Mouse (Mus musculus): ENCODE results near the gene Arhgap10. TPM values are rescaled to one million over a fixed set of nuclear protein-coding genes. Genes with fewer than 3 reads are reported as not detected.

Gene Arhgap10
- total and polyA plus RNA-seq, 3 experiments = 2.7 to 5.9 (median 4.8) TPM

- Histone ChIP-seq H3K27ac (ENCODE audit: insufficient read depth, low read depth) (no peak overlapping the region), H3K9ac (ENCODE audit: insufficient read depth, low read depth) (no peak overlapping the region), H3K4me1 (ENCODE audit: control insufficient read depth in 1 of 2, insufficient read depth in 2 of 2) (peaks cover 0 to 7% of the 10 kb centered on the region in 2 experiments; a peak in 2 of 4 replicates), H3K9me3 (replicated peaks; ENCODE audit: low read length) (no peaks in the 10 kb centered on the region), H3K27me3 (replicated peaks) (no peaks in the 10 kb centered on the region), H3K4me3 (replicated peaks in 1 of 3; ENCODE audit: low read depth in 2 of 3, low read length in 2 of 3, poor library complexity in 1 of 3) (no peak overlapping the region), H3K79me2 (replicated peaks; ENCODE audit: control insufficient read depth, extremely low read depth, insufficient read depth, poor library complexity, severe bottlenecking) (no peaks in the 10 kb centered on the region), H3K36me3 (replicated peaks in 1 of 2; ENCODE audit: control insufficient read depth in 1 of 2, insufficient read depth in 1 of 2, low read length in 1 of 2) (peaks cover 0 to 1% of the 10 kb centered on the region in 2 experiments), H3K4me2 (ENCODE audit: insufficient read depth, low read depth, poor library complexity, severe bottlenecking) (no peak overlapping the region)
- no peak for DNase-seq (ENCODE audit: extremely low read depth)
- in situ Hi-C loops (cut with MboI; ENCODE audit: low pct_ligation_motif_present, low pct_unique_long_range_greater_than_20kb, low sequenced_read_pairs) (no loop called here), dilution Hi-C loops (cut with MboI; ENCODE audit: extremely low pct_ligation_motif_present, extremely low pct_unique_long_range_greater_than_20kb, low sequenced_read_pairs) (no loop called here)
- no peak for TF ChIP-seq ETS1 (conservative IDR thresholded peaks at IDR 0.05; ENCODE audit: low read depth, low read length)
- no peak for TF ChIP-seq HCFC1 (IDR thresholded peaks at IDR 0.05; ENCODE audit: low read depth, low read length)
- TF ChIP-seq EP300 (IDR thresholded peaks at IDR 0.05; ENCODE audit: low read length) = no peak
- TF ChIP-seq IRF4 (IDR thresholded peaks at IDR 0.05; ENCODE audit: low read depth, low read length) = no peak
- TF ChIP-seq TCF12 (IDR thresholded peaks at IDR 0.05; ENCODE audit: low read depth, low read length) = no peak
- no peak for TF ChIP-seq E2F4 (IDR thresholded peaks at IDR 0.05; ENCODE audit: insufficient replicate concordance, low read depth, low read length)
- TF ChIP-seq POLR2A (IDR thresholded peaks at IDR 0.05; ENCODE audit: low read depth, low read length) = no peak
- no peak for TF ChIP-seq MAFK (IDR thresholded peaks at IDR 0.05; ENCODE audit: insufficient replicate concordance, low read length)
- no peak for TF ChIP-seq CTCF (conservative IDR thresholded peaks at IDR 0.05 in 1 of 2, IDR thresholded peaks at IDR 0.05 in 1 of 2; ENCODE audit: low read depth in 2 of 2, low read length in 2 of 2)
- TF ChIP-seq NRF1 (IDR thresholded peaks at IDR 0.05; ENCODE audit: low read depth, low read length) = no peak
- TF ChIP-seq ZMIZ1 (IDR thresholded peaks at IDR 0.05; ENCODE audit: low read depth, low read length) = no peak
- no peak for TF ChIP-seq NELFE (IDR thresholded peaks at IDR 0.05; ENCODE audit: low read depth, low read length)
- no peak for TF ChIP-seq SIN3A (IDR thresholded peaks at IDR 0.05; ENCODE audit: low read length)
- no peak for TF ChIP-seq CHD1 (IDR thresholded peaks at IDR 0.05; ENCODE audit: low read depth, low read length)
- TF ChIP-seq PAX5 (IDR thresholded peaks at IDR 0.05; ENCODE audit: low read length) = no peak
- TF ChIP-seq MXI1 (IDR thresholded peaks at IDR 0.05; ENCODE audit: low read depth, low read length) = no peak
- no peak for TF ChIP-seq BHLHE40 (IDR thresholded peaks at IDR 0.05; ENCODE audit: low read depth, low read length)
Measured at GRCm38 (mm10) chr8:77250094-77250493, 267.7 kb downstream of the Arhgap10 start.

- no peak overlapping the region for H3K4me3 ChIP-seq (replicated peaks in 1 of 3; ENCODE audit: low read depth in 2 of 3, low read length in 2 of 3, poor library complexity in 1 of 3)
- TF ChIP-seq MAX (IDR thresholded peaks at IDR 0.05; ENCODE audit: low read length) (no peak), SIN3A (IDR thresholded peaks at IDR 0.05; ENCODE audit: low read length) (no peak), E2F4 (IDR thresholded peaks at IDR 0.05; ENCODE audit: insufficient replicate concordance, low read depth, low read length) (no peak), HCFC1 (IDR thresholded peaks at IDR 0.05; ENCODE audit: low read depth, low read length) (no peak), POLR2A (IDR thresholded peaks at IDR 0.05; ENCODE audit: low read depth, low read length) (no peak), BHLHE40 (IDR thresholded peaks at IDR 0.05; ENCODE audit: low read depth, low read length) (no peak), UBTF (IDR thresholded peaks at IDR 0.05; ENCODE audit: low read depth, low read length) (no peak), USF1 (IDR thresholded peaks at IDR 0.05; ENCODE audit: low read depth, low read length) (no peak), ZMIZ1 (IDR thresholded peaks at IDR 0.05; ENCODE audit: low read depth, low read length) (no peak), MXI1 (IDR thresholded peaks at IDR 0.05; ENCODE audit: low read depth, low read length) (no peak), ZC3H11A (IDR thresholded peaks at IDR 0.05; ENCODE audit: low read depth, low read length) (no peak)
- no peak overlapping the region for H3K27ac ChIP-seq (ENCODE audit: insufficient read depth, low read depth)
- H3K36me3 ChIP-seq (replicated peaks in 1 of 2; ENCODE audit: control insufficient read depth in 1 of 2, insufficient read depth in 1 of 2, low read length in 1 of 2) = no peaks in the 10 kb centered on the region
- DNase-seq (ENCODE audit: extremely low read depth) = no peak
- H3K79me2 ChIP-seq (replicated peaks; ENCODE audit: control insufficient read depth, extremely low read depth, insufficient read depth, poor library complexity, severe bottlenecking) = no peaks in the 10 kb centered on the region
- H3K27me3 ChIP-seq (replicated peaks) = no peaks in the 10 kb centered on the region
- dilution Hi-C loops (cut with MboI; ENCODE audit: extremely low pct_ligation_motif_present, extremely low pct_unique_long_range_greater_than_20kb, low sequenced_read_pairs) (no loop called here), in situ Hi-C loops (cut with MboI; ENCODE audit: low pct_ligation_motif_present, low pct_unique_long_range_greater_than_20kb, low sequenced_read_pairs) (no loop called here)
- H3K4me2 ChIP-seq (ENCODE audit: insufficient read depth, low read depth, poor library complexity, severe bottlenecking) = no peak overlapping the region
- H3K9me3 ChIP-seq (replicated peaks; ENCODE audit: low read length) = no peaks in the 10 kb centered on the region
- H3K9ac ChIP-seq (ENCODE audit: insufficient read depth, low read depth) = no peak overlapping the region
- peaks cover 5 to 6% of the 10 kb centered on the region in 2 experiments; a peak in 2 of 4 replicates for H3K4me1 ChIP-seq (ENCODE audit: control insufficient read depth in 1 of 2, insufficient read depth in 2 of 2)
Measured at GRCm38 (mm10) chr8:77241381-77241780, 276.4 kb downstream of the Arhgap10 start.

All from CH12.LX (cell line).